Mouse (Mus musculus): ENCODE data around the gene Nudt9. TPM values are rescaled to one million over a fixed set of nuclear protein-coding genes. Genes with fewer than 3 reads are reported as not detected.

The Nudt9 gene
- total RNA-seq, 2 experiments from 2014 or later, result 42.1 to 43.0 TPM

DNA sequence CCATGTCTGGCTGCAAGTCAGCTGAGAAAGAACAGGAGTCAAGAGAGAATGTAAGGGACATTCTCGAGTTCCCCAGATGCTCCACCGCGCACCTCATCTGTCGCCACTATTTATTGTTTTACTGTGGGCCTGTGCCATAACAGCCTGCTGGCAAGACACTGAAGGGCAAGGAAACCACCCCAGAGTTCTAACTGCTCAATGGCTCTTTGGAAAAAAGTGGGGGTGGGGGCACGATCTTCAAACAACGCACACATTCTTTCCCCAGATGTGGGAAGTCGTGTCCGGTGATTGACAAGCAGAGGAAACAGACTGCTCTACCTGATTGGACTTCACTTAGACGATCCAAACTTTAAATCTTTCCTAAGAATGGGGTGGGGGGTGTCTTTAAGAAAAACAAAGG lies 65.9 kb downstream of the Nudt9 start:
- DNase-seq, result peak in 1 of 2 experiments; percentile 35
- intact Hi-C loops (cut with DNase I), result loop anchor here (2.0 kb wide), 1 partner anchor 19 kb away; no protein-coding TSS in a partner anchor

DNA sequence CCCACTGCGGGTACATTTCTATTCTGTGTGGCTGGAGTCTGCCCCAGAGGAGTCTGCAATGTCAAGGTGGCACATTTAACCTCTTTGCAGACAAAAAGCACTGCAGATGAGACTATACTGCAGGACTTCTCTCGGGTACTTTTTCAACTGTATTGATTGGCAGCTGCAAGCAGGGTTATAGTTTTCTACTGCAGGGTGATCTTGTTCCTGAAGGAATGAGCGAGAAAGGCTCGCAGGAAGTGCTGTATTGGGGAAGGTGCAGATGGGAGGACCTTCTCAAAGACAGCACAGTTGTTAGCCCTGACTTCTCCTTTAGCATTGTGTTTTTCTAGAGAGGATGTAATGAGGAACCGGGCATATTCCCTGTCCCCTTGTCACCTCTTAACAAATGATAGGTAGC lies 66.4 kb downstream of the Nudt9 start:
- intact Hi-C loops (cut with DNase I), result loop anchor here (2.0 kb wide), 1 partner anchor 18 kb away; no protein-coding TSS in a partner anchor
- DNase-seq, result no peak

DNA sequence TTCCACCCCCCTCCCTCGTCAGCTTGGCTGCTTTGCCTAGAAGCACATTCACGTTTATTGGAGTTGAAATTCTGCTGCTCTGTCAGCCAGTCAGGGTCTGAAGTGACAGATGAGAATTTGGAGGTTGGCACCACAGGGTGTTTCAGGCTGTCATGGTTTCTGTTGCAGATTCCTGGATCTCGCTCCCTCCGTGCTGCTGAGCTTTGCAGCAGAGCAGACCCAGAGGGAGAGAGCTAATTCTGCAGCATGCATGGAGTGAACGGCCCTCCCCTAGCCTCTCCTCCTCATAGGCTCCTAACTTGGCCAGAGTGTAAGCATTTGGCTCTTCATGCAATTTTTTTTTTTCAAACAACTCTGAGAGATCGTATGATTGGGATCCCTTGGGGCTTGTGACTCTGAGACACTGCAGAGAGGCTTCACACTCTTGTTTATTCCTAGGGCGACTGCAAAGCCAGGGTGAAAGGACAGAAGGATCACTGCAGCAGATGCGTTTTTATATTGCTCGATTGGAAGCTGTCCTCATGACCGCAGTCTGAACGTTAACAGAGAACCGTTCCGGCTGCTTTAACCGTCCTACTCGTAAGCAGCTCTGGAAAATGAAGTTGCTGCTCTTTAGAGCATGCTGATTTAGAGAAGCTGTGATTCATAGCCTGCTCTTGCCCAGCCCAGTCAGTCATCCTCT lies 67.5 kb downstream of the Nudt9 start, which contains the start of gene Sparcl1:
Sparcl1 (minus strand) TSS at position 243 of the 682 bp plus-strand sequence.
- DNase-seq, result peak; percentile 51 to 63
- intact Hi-C loops (cut with DNase I), result loop anchor here (2.0 kb wide), 1 partner anchor 17 kb away; no protein-coding TSS in a partner anchor

Small RNAs within 50 kb of the gene (microRNA-seq; reads per million reads assigned to microRNA genes)
- 0.27 to 0.48 reads per million in 2 experiments for gene Mir5619

Other genes with a start within 250 kb of the Nudt9 start
- gene Klhl8, start 135.0 kb upstream of the Nudt9 start, total RNA-seq (2021), result 10 to 100 TPM; 13.0 to 13.9 TPM
- not detected for gene Hsd17b13, start 68.9 kb upstream of the Nudt9 start, total RNA-seq (2021)
- 10 to 100 TPM; 26.7 to 32.7 TPM for gene Hsd17b11, start 24.4 kb upstream of the Nudt9 start, total RNA-seq (2021)
- not detected for gene Gm17660, start 31.3 kb downstream of the Nudt9 start, total RNA-seq (2021)
- 100 to 1,000 TPM; 335 to 337 TPM for gene Sparcl1, start 67.4 kb downstream of the Nudt9 start, total RNA-seq (2021)
- gene Dspp, start 124.4 kb downstream of the Nudt9 start, total RNA-seq (2021), result not detected
- gene Dmp1, start 156.3 kb downstream of the Nudt9 start, total RNA-seq (2021), result not detected